Mouse (Mus musculus): Measurements from ENCODE around the gene Trim2. TPM values are rescaled to one million over a fixed set of nuclear protein-coding genes. Genes with fewer than 3 reads are reported as not detected.

The Trim2 gene
- 107 and 115 TPM in 2 replicates for polyA plus RNA-seq (2014; fragmentation: Nextera tagmentation; extraction: Ambion mirVana)

- Histone ChIP-seq H3K36me3 (ENCODE audit: control insufficient read depth, insufficient read depth, low read length) (no peaks in the 10 kb centered on the region), H3K4me2 (ENCODE audit: low read depth) (no peak within 1 kb of the TSS), H3K4me1 (ENCODE audit: control insufficient read depth, insufficient read depth, low read length) (peaks cover 6% of the 10 kb centered on the region; the same call in 1 of the 2 replicates), H3K9me3 (ENCODE audit: control insufficient read depth, low read length) (no peaks in the 10 kb centered on the region), H3K4me3 (ENCODE audit: low read depth, low read length) (no peak within 1 kb of the TSS), H3K27me3 (ENCODE audit: control insufficient read depth, insufficient read depth, low read length) (no peaks in the 10 kb centered on the region), H3K27ac (ENCODE audit: low read depth, low read length) (no peak within 1 kb of the TSS), H3K9ac (ENCODE audit: low read length) (no peak within 1 kb of the TSS)
- DNase-seq (ENCODE audit: low spot score) (no peak), ATAC-seq (ENCODE audit: insufficient read depth, low FRiP score, low TSS enrichment) (no peak)
- WGBS, result 96% methylated on average over 3 of the region's 3 CpGs
Measured at GRCm38 (mm10) chr3:84306777-84307176, at the start of gene Trim2. TSS of gene Trim2 (minus strand) at chr3:84306877.

GRCm38 (mm10) chr3:84355930-84356689, 49.4 kb upstream of the Trim2 start:
- no peaks in the 10 kb centered on the region for H3K4me1 ChIP-seq (ENCODE audit: control insufficient read depth, insufficient read depth, low read length)
- H3K36me3 ChIP-seq (ENCODE audit: control insufficient read depth, insufficient read depth, low read length), result no peaks in the 10 kb centered on the region
- no peak overlapping the region for H3K4me3 ChIP-seq (ENCODE audit: low read depth, low read length)
- DNase-seq (ENCODE audit: low spot score), result no peak
- H3K9me3 ChIP-seq (ENCODE audit: control insufficient read depth, low read length), result no peaks in the 10 kb centered on the region
- 53% methylated on average over 12 of the region's 12 CpGs for WGBS
- no peak overlapping the region for H3K4me2 ChIP-seq (ENCODE audit: low read depth)
- H3K27ac ChIP-seq (ENCODE audit: low read depth, low read length), result no peak overlapping the region
- no peak for ATAC-seq (ENCODE audit: insufficient read depth, low FRiP score, low TSS enrichment)
- H3K9ac ChIP-seq (ENCODE audit: low read length), result no peak overlapping the region
- no peaks in the 10 kb centered on the region for H3K27me3 ChIP-seq (ENCODE audit: control insufficient read depth, insufficient read depth, low read length)

GRCm38 (mm10) chr3:84352353-84353034, 45.8 kb upstream of the Trim2 start:
- no peaks in the 10 kb centered on the region for H3K4me1 ChIP-seq (ENCODE audit: control insufficient read depth, insufficient read depth, low read length)
- H3K9ac ChIP-seq (ENCODE audit: low read length), result no peak overlapping the region

GRCm38 (mm10) chr3:84350311-84350710, 43.6 kb upstream of the Trim2 start:
- no peak for DNase-seq (ENCODE audit: low spot score)
- ATAC-seq (ENCODE audit: insufficient read depth, low FRiP score, low TSS enrichment), result no peak
- no peak overlapping the region for H3K4me2 ChIP-seq (ENCODE audit: low read depth)
- H3K27ac ChIP-seq (ENCODE audit: low read depth, low read length), result no peak overlapping the region
- H3K9me3 ChIP-seq (ENCODE audit: control insufficient read depth, low read length), result no peaks in the 10 kb centered on the region
- H3K27me3 ChIP-seq (ENCODE audit: control insufficient read depth, insufficient read depth, low read length), result no peaks in the 10 kb centered on the region
- H3K36me3 ChIP-seq (ENCODE audit: control insufficient read depth, insufficient read depth, low read length), result no peaks in the 10 kb centered on the region
- WGBS, result 93% methylated on average over 6 of the region's 6 CpGs
- H3K4me1 ChIP-seq (ENCODE audit: control insufficient read depth, insufficient read depth, low read length), result peaks cover 3% of the 10 kb centered on the region; the same call in 1 of the 2 replicates
- no peak overlapping the region for H3K4me3 ChIP-seq (ENCODE audit: low read depth, low read length)
- no peak overlapping the region for H3K9ac ChIP-seq (ENCODE audit: low read length)

More at GRCm38 (mm10) chr3:84352353-84353034, 45.8 kb upstream of the Trim2 start:
- Histone ChIP-seq H3K4me2 (ENCODE audit: low read depth) (no peak overlapping the region), H3K4me3 (ENCODE audit: low read depth, low read length) (no peak overlapping the region), H3K36me3 (ENCODE audit: control insufficient read depth, insufficient read depth, low read length) (no peaks in the 10 kb centered on the region), H3K9me3 (ENCODE audit: control insufficient read depth, low read length) (no peaks in the 10 kb centered on the region), H3K27me3 (ENCODE audit: control insufficient read depth, insufficient read depth, low read length) (no peaks in the 10 kb centered on the region), H3K27ac (ENCODE audit: low read depth, low read length) (no peak overlapping the region)
- DNase-seq (ENCODE audit: low spot score) (peak; percentile 77), ATAC-seq (ENCODE audit: insufficient read depth, low FRiP score, low TSS enrichment) (peak; percentile 31; the same call in 1 of the 2 replicates)
- 42% methylated on average over 5 of the region's 5 CpGs for WGBS

- DNase-seq (ENCODE audit: low spot score) (no peak), ATAC-seq (ENCODE audit: insufficient read depth, low FRiP score, low TSS enrichment) (no peak)
- no peaks in the 10 kb centered on the region for H3K9me3 ChIP-seq (ENCODE audit: control insufficient read depth, low read length)
- H3K4me2 ChIP-seq (ENCODE audit: low read depth), result no peak overlapping the region
- H3K36me3 ChIP-seq (ENCODE audit: control insufficient read depth, insufficient read depth, low read length), result no peaks in the 10 kb centered on the region
- no peak overlapping the region for H3K4me3 ChIP-seq (ENCODE audit: low read depth, low read length)
- WGBS, result 92% methylated on average over 10 of the region's 10 CpGs
- no peak overlapping the region for H3K27ac ChIP-seq (ENCODE audit: low read depth, low read length)
- no peaks in the 10 kb centered on the region for H3K27me3 ChIP-seq (ENCODE audit: control insufficient read depth, insufficient read depth, low read length)
- H3K9ac ChIP-seq (ENCODE audit: low read length), result no peak overlapping the region
- H3K4me1 ChIP-seq (ENCODE audit: control insufficient read depth, insufficient read depth, low read length), result peaks cover 3% of the 10 kb centered on the region; the same call in 1 of the 2 replicates
Measured at GRCm38 (mm10) chr3:84349771-84350170, 43.1 kb upstream of the Trim2 start.

- Histone ChIP-seq H3K9me3 (ENCODE audit: control insufficient read depth, low read length) (no peaks in the 10 kb centered on the region), H3K4me1 (ENCODE audit: control insufficient read depth, insufficient read depth, low read length) (peaks cover 3% of the 10 kb centered on the region; the same call in 1 of the 2 replicates), H3K4me3 (ENCODE audit: low read depth, low read length) (no peak overlapping the region), H3K27me3 (ENCODE audit: control insufficient read depth, insufficient read depth, low read length) (no peaks in the 10 kb centered on the region), H3K9ac (ENCODE audit: low read length) (no peak overlapping the region), H3K4me2 (ENCODE audit: low read depth) (no peak overlapping the region), H3K27ac (ENCODE audit: low read depth, low read length) (peak overlapping the region; percentile 47; the same call in 1 of the 2 replicates), H3K36me3 (ENCODE audit: control insufficient read depth, insufficient read depth, low read length) (no peaks in the 10 kb centered on the region)
- ATAC-seq (ENCODE audit: insufficient read depth, low FRiP score, low TSS enrichment) (no peak), DNase-seq (ENCODE audit: low spot score) (no peak)
- WGBS, result 29% methylated on average over 4 of the region's 4 CpGs
Measured at GRCm38 (mm10) chr3:84347426-84347825, 40.7 kb upstream of the Trim2 start.

GRCm38 (mm10) chr3:84346456-84347150, 39.9 kb upstream of the Trim2 start:
- Histone ChIP-seq H3K9ac (ENCODE audit: low read length) (no peak overlapping the region), H3K36me3 (ENCODE audit: control insufficient read depth, insufficient read depth, low read length) (no peaks in the 10 kb centered on the region), H3K27me3 (ENCODE audit: control insufficient read depth, insufficient read depth, low read length) (no peaks in the 10 kb centered on the region), H3K4me2 (ENCODE audit: low read depth) (no peak overlapping the region), H3K4me3 (ENCODE audit: low read depth, low read length) (no peak overlapping the region), H3K27ac (ENCODE audit: low read depth, low read length) (peak overlapping the region; percentile 47; the same call in 1 of the 2 replicates), H3K4me1 (ENCODE audit: control insufficient read depth, insufficient read depth, low read length) (peaks cover 3% of the 10 kb centered on the region; the same call in 1 of the 2 replicates), H3K9me3 (ENCODE audit: control insufficient read depth, low read length) (no peaks in the 10 kb centered on the region)
- ATAC-seq (ENCODE audit: insufficient read depth, low FRiP score, low TSS enrichment) (peak; percentile 64), DNase-seq (ENCODE audit: low spot score) (no peak)
- WGBS, result 6% methylated on average over 10 of the region's 10 CpGs

GRCm38 (mm10) chr3:84345646-84345980, 38.9 kb upstream of the Trim2 start:
- H3K9me3 ChIP-seq (ENCODE audit: control insufficient read depth, low read length), result no peaks in the 10 kb centered on the region
- no peak overlapping the region for H3K4me3 ChIP-seq (ENCODE audit: low read depth, low read length)
- H3K27me3 ChIP-seq (ENCODE audit: control insufficient read depth, insufficient read depth, low read length), result no peaks in the 10 kb centered on the region
- no peak overlapping the region for H3K9ac ChIP-seq (ENCODE audit: low read length)
- H3K4me2 ChIP-seq (ENCODE audit: low read depth), result peak overlapping the region; percentile 62
- no peak for DNase-seq (ENCODE audit: low spot score)
- peaks cover 3% of the 10 kb centered on the region; the same call in 1 of the 2 replicates for H3K4me1 ChIP-seq (ENCODE audit: control insufficient read depth, insufficient read depth, low read length)
- H3K27ac ChIP-seq (ENCODE audit: low read depth, low read length), result no peak overlapping the region
- H3K36me3 ChIP-seq (ENCODE audit: control insufficient read depth, insufficient read depth, low read length), result no peaks in the 10 kb centered on the region
- 40% methylated on average over 6 of the region's 6 CpGs for WGBS
- 0 out of 2 replicates have a peak, but pooled peaks have one; percentile 1 for ATAC-seq (ENCODE audit: insufficient read depth, low FRiP score, low TSS enrichment)
